Mouse (Mus musculus): ENCODE results near the gene Kxd1. TPM values are rescaled to one million over a fixed set of nuclear protein-coding genes. Genes with fewer than 3 reads are reported as not detected.

Gene Kxd1
- total and polyA plus RNA-seq, 3 experiments: 47.5 to 180 (median 49.9) TPM

- no peak overlapping the region for H3K4me3 ChIP-seq (ENCODE audit: low read depth, low read length)
- H3K9me3 ChIP-seq (replicated peaks): no peaks in the 10 kb centered on the region
- peaks cover 27% of the 10 kb centered on the region for H3K27me3 ChIP-seq (ENCODE audit: insufficient read depth, low read length)
- TF ChIP-seq POLR2AphosphoS5 (IDR thresholded peaks at IDR 0.05; ENCODE audit: insufficient replicate concordance, low read depth, low read length): no peak
- TF ChIP-seq GATA1 (IDR thresholded peaks at IDR 0.05; ENCODE audit: borderline replicate concordance, low read length): no peak
- H3K36me3 ChIP-seq (replicated peaks): peaks cover 43% of the 10 kb centered on the region
- ATAC-seq (ENCODE audit: extremely low read depth, insufficient number of reproducible peaks, low FRiP score, poor library complexity, severe bottlenecking): no peak
- peaks cover 69% of the 10 kb centered on the region for H3K4me1 ChIP-seq (ENCODE audit: insufficient read depth, low read depth, low read length)
- no peak for DNase-seq (ENCODE audit: low spot score)
These were observed 25.2 kb downstream of the Kxd1 start for GRCm38 (mm10) chr8:70502540-70502939.

- peaks cover 33% of the 10 kb centered on the region for H3K27me3 ChIP-seq (ENCODE audit: insufficient read depth, low read length)
- peaks cover 64% of the 10 kb centered on the region for H3K4me1 ChIP-seq (ENCODE audit: insufficient read depth, low read depth, low read length)
- no peak overlapping the region for H3K4me3 ChIP-seq (ENCODE audit: low read depth, low read length)
- TF ChIP-seq POLR2AphosphoS5 (IDR thresholded peaks at IDR 0.05; ENCODE audit: insufficient replicate concordance, low read depth, low read length) (no peak), GATA1 (IDR thresholded peaks at IDR 0.05; ENCODE audit: borderline replicate concordance, low read length) (no peak), GATA2 (IDR thresholded peaks at IDR 0.05; ENCODE audit: borderline replicate concordance, low read depth, low read length) (no peak), CTCF (IDR thresholded peaks at IDR 0.05; ENCODE audit: low read depth, low read length) (no peak), TAL1 (conservative IDR thresholded peaks at IDR 0.05; ENCODE audit: low read depth, low read length) (no peak)
- DNase-seq (ENCODE audit: low spot score) (no peak), ATAC-seq (ENCODE audit: extremely low read depth, insufficient number of reproducible peaks, low FRiP score, poor library complexity, severe bottlenecking) (no peak)
- H3K36me3 ChIP-seq (replicated peaks): peaks cover 39% of the 10 kb centered on the region
- H3K9me3 ChIP-seq (replicated peaks): no peaks in the 10 kb centered on the region
These were observed 25.8 kb downstream of the Kxd1 start for GRCm38 (mm10) chr8:70501820-70502529.

GRCm38 (mm10) chr8:70500386-70501301 lies 27.1 kb downstream of the Kxd1 start:
- H3K4me3 ChIP-seq (ENCODE audit: low read depth, low read length): no peak overlapping the region; the same call in 1 of the 2 replicates
- H3K27me3 ChIP-seq (ENCODE audit: insufficient read depth, low read length): peaks cover 46% of the 10 kb centered on the region
- H3K36me3 ChIP-seq (replicated peaks): peaks cover 34% of the 10 kb centered on the region
- no peak for ATAC-seq (ENCODE audit: extremely low read depth, insufficient number of reproducible peaks, low FRiP score, poor library complexity, severe bottlenecking)
- no peak for DNase-seq (ENCODE audit: low spot score)
- H3K4me1 ChIP-seq (ENCODE audit: insufficient read depth, low read depth, low read length): peaks cover 55% of the 10 kb centered on the region
- no peak for TF ChIP-seq GATA1 (IDR thresholded peaks at IDR 0.05; ENCODE audit: borderline replicate concordance, low read length)
- TF ChIP-seq CTCF (IDR thresholded peaks at IDR 0.05; ENCODE audit: low read depth, low read length): no peak
- no peak for TF ChIP-seq TAL1 (conservative IDR thresholded peaks at IDR 0.05; ENCODE audit: low read depth, low read length)
- no peak for TF ChIP-seq POLR2AphosphoS5 (IDR thresholded peaks at IDR 0.05; ENCODE audit: insufficient replicate concordance, low read depth, low read length)
- TF ChIP-seq GATA2 (IDR thresholded peaks at IDR 0.05; ENCODE audit: borderline replicate concordance, low read depth, low read length): no peak
- no peaks in the 10 kb centered on the region for H3K9me3 ChIP-seq (replicated peaks)

GRCm38 (mm10) chr8:70495771-70496062 lies 32.0 kb downstream of the Kxd1 start:
- no peak for DNase-seq (ENCODE audit: low spot score)
- no peak for ATAC-seq (ENCODE audit: extremely low read depth, insufficient number of reproducible peaks, low FRiP score, poor library complexity, severe bottlenecking)
- Histone ChIP-seq H3K36me3 (replicated peaks) (no peaks in the 10 kb centered on the region), H3K4me3 (ENCODE audit: low read depth, low read length) (no peak overlapping the region), H3K27me3 (ENCODE audit: insufficient read depth, low read length) (peaks cover 91% of the 10 kb centered on the region), H3K9me3 (replicated peaks) (no peaks in the 10 kb centered on the region), H3K4me1 (ENCODE audit: insufficient read depth, low read depth, low read length) (peaks cover 35% of the 10 kb centered on the region)
- no peak for TF ChIP-seq GATA2 (IDR thresholded peaks at IDR 0.05; ENCODE audit: borderline replicate concordance, low read depth, low read length)
- no peak for TF ChIP-seq GATA1 (IDR thresholded peaks at IDR 0.05; ENCODE audit: borderline replicate concordance, low read length)
- no peak for TF ChIP-seq CTCF (IDR thresholded peaks at IDR 0.05; ENCODE audit: low read depth, low read length)
- no peak for TF ChIP-seq TAL1 (conservative IDR thresholded peaks at IDR 0.05; ENCODE audit: low read depth, low read length)
- no peak for TF ChIP-seq POLR2AphosphoS5 (IDR thresholded peaks at IDR 0.05; ENCODE audit: insufficient replicate concordance, low read depth, low read length)

GRCm38 (mm10) chr8:70495001-70495770 lies 32.6 kb downstream of the Kxd1 start:
- ATAC-seq (ENCODE audit: extremely low read depth, insufficient number of reproducible peaks, low FRiP score, poor library complexity, severe bottlenecking) (no peak), DNase-seq (ENCODE audit: low spot score) (no peak)
- TF ChIP-seq GATA2 (IDR thresholded peaks at IDR 0.05; ENCODE audit: borderline replicate concordance, low read depth, low read length) (no peak), CTCF (IDR thresholded peaks at IDR 0.05; ENCODE audit: low read depth, low read length) (no peak), POLR2AphosphoS5 (IDR thresholded peaks at IDR 0.05; ENCODE audit: insufficient replicate concordance, low read depth, low read length) (no peak), GATA1 (IDR thresholded peaks at IDR 0.05; ENCODE audit: borderline replicate concordance, low read length) (no peak), TAL1 (conservative IDR thresholded peaks at IDR 0.05; ENCODE audit: low read depth, low read length) (no peak)
- Histone ChIP-seq H3K36me3 (replicated peaks) (no peaks in the 10 kb centered on the region), H3K4me3 (ENCODE audit: low read depth, low read length) (no peak overlapping the region), H3K4me1 (ENCODE audit: insufficient read depth, low read depth, low read length) (peaks cover 30% of the 10 kb centered on the region), H3K27me3 (ENCODE audit: insufficient read depth, low read length) (peaks cover 97% of the 10 kb centered on the region), H3K9me3 (replicated peaks) (no peaks in the 10 kb centered on the region)

Data from G1E (cell line).